Mouse (Mus musculus): ENCODE results near the gene Zhx3. TPM values are rescaled to one million over a fixed set of nuclear protein-coding genes. Genes with fewer than 3 reads are reported as not detected.

Zhx3 gene
- total RNA-seq, 2 experiments from 2014 or later, result 63.4 to 84.0 TPM

- intact Hi-C loops (cut with DNase I), result loop anchor here (5.0 kb wide), 2 partner anchors 68 to 172 kb away; partner anchors contain the start of gene Top1
- peak in 1 of 2 experiments; percentile 3 for DNase-seq (ENCODE audit: low spot score in 2 of 2)
Measured at GRCm38 (mm10) chr2:160715463-160716030, 157.3 kb downstream of the Zhx3 start.

GRCm38 (mm10) chr2:160707673-160708072 lies 165.1 kb downstream of the Zhx3 start:
- intact Hi-C loops (cut with DNase I), result no loop called here
- no peak for DNase-seq (ENCODE audit: low spot score in 2 of 2)

GRCm38 (mm10) chr2:160702824-160703223 lies 170.0 kb downstream of the Zhx3 start:
- no peak for DNase-seq (ENCODE audit: low spot score in 2 of 2)
- intact Hi-C loops (cut with DNase I), result no loop called here

- intact Hi-C loops (cut with DNase I), result no loop called here
Measured at GRCm38 (mm10) chr2:160701603-160702002, 171.2 kb downstream of the Zhx3 start.

GRCm38 (mm10) chr2:160700271-160700670 lies 172.5 kb downstream of the Zhx3 start:
- intact Hi-C loops (cut with DNase I), result no loop called here
- no peak for DNase-seq (ENCODE audit: low spot score in 2 of 2)

More at GRCm38 (mm10) chr2:160701603-160702002, 171.2 kb downstream of the Zhx3 start:
- no peak for DNase-seq (ENCODE audit: low spot score in 2 of 2)

Other genes with a start within 250 kb of the Zhx3 start
- gene Top1, start 227.1 kb downstream of the Zhx3 start, total RNA-seq (2021), result 10 to 100 TPM; 66.5 to 87.4 TPM
- 100 to 1,000 TPM; 102 to 125 TPM for gene Plcg1, start 141.7 kb downstream of the Zhx3 start, total RNA-seq (2021)
- gene Lpin3, start 7.7 kb upstream of the Zhx3 start, total RNA-seq (2021), result 1 to 10 TPM in 1 of 2 experiments, under 1 TPM in 1; 0.79 to 1.4 TPM
- gene Emilin3, start 39.3 kb upstream of the Zhx3 start, total RNA-seq (2021), result under 1 TPM in 1 of 2 experiments, not detected in 1; 0.27 TPM
- 10 to 100 TPM; 58.0 to 75.4 TPM for gene Chd6, start 236.1 kb upstream of the Zhx3 start, total RNA-seq (2021)